Mouse (Mus musculus) hindbrain, postnatal 0 days (tissue): ENCODE results near the gene Nanos3. TPM values are rescaled to one million over a fixed set of nuclear protein-coding genes. Genes with fewer than 3 reads are reported as not detected.
A peak's percentile ranks its signal among the peaks of the same experiment; 100 is the strongest.

Experiments
- ATAC-seq: fragments of 200-750 bp; cut with Nextera tagmentation; 2 replicates; pipeline ENCODE4 v1.8.0; 2017; ENCODE audit warnings: mild to moderate bottlenecking, moderate TSS enrichment, moderate library complexity
- DNase-seq: peaks from one replicate; pipeline ENCODE4 v3.0.0-alpha.2; 2015; ENCODE audit warnings: low spot score
- H3K27ac ChIP-seq: fragments of 300-500 bp; sonication (generic); 2 replicates; pipeline ENCODE4 v1.5.1; 2014; ENCODE audit warnings: mild to moderate bottlenecking
- H3K27me3 ChIP-seq: fragments of 300-500 bp; sonication (generic); 2 replicates; pipeline ENCODE4 v1.6.1; 2014; ENCODE audit warnings: low read length, mixed read lengths; ENCODE audit not compliant: insufficient read depth
- H3K36me3 ChIP-seq: fragments of 300-500 bp; sonication (generic); 2 replicates; pipeline ENCODE4 v1.6.1; 2014; ENCODE audit warnings: low read length, mixed read lengths; ENCODE audit not compliant: insufficient read depth
- H3K4me1 ChIP-seq: fragments of 300-500 bp; sonication (generic); 2 replicates; pipeline ENCODE4 v1.6.1; 2014; ENCODE audit warnings: antibody characterized with exemption, low read length, mixed read lengths; ENCODE audit not compliant: insufficient read depth
- H3K4me2 ChIP-seq: fragments of 300-500 bp; sonication (generic); 2 replicates; pipeline ENCODE4 v1.6.1; 2014; ENCODE audit warnings: low read depth, mild to moderate bottlenecking, low read length, moderate library complexity, mixed read lengths
- H3K4me3 ChIP-seq: fragments of 300-500 bp; sonication (generic); 2 replicates; pipeline ENCODE4 v1.5.1; 2014; ENCODE audit warnings: low read length
- H3K9ac ChIP-seq: fragments of 300-500 bp; sonication (generic); replicated peaks from 2 replicates; pipeline ENCODE4 v1.6.1; 2014; ENCODE audit warnings: mild to moderate bottlenecking, low read length, moderate library complexity, mixed read lengths
- H3K9me3 ChIP-seq: fragments of 300-500 bp; sonication (generic); 2 replicates; pipeline ENCODE4 v1.6.1; 2016; ENCODE audit warnings: low read length, mixed read lengths
- CTCF ChIP-seq: IDR thresholded peaks from 2 replicates; pipeline ENCODE4 v1.5.1; 2016; ENCODE audit warnings: antibody characterized with exemption, control low read depth, low read depth
- WGBS: fragments of 180-500 bp; shearing (Covaris S2); extraction: QIAGEN DNeasy Blood & Tissue Kit; methylation state at CpG from one replicate; pipeline ENCODE4 v1.1.7; 2014; 5-methylcytosine and 5-hydroxymethylcytosine counted together
- polyA plus RNA-seq: library from polyadenylated mRNA; unstranded; fragments of >200 nt; fragmentation: Nextera tagmentation; extraction: Ambion mirVana; gene quantifications from 2 replicates; pipeline ENCODE4 v1.2.1, GENCODE M21; 2015
- total RNA-seq: library from RNA; depleted of rRNA; stranded (reverse); fragments of >200 nt; gene quantifications from 2 replicates; pipeline ENCODE4 v1.2.3, GENCODE M21; 2014

Nanos3 gene
- total and polyA plus RNA-seq, 2 experiments from 2014 or later = 3.2 to 11.5 TPM

GRCm38 (mm10) chr8:84207811-84208210 lies 22.8 kb upstream of the Nanos3 start:
- TF ChIP-seq CTCF = no peak
- H3K27ac ChIP-seq = peak overlapping the region; percentile 48; the same call in 1 of the 2 replicates

DNA sequence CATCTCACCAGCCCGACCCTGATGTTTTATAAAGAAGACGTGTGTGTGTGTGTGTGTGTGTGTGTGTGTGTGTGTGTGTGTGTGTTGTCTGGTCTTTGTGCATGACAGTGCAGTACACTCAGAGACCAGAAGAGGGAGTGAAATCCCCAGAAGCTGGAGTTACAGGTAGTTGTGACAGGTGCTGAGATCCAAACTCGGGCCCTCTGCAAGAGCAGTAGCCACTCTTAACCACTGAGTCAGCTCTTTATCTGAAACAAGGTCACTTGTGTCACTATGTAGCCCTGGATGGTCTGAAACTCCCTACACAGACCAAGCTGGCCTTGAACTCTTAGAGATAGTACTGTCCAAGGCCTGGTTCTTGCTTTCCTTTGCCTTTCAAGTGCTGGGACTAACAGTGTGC lies 21.6 kb upstream of the Nanos3 start:
- Histone ChIP-seq H3K4me3 (no peak overlapping the region), H3K27me3 (no peaks in the 10 kb centered on the region), H3K4me1 (peaks cover 11% of the 10 kb centered on the region; the same call in 1 of the 2 replicates), H3K9me3 (no peaks in the 10 kb centered on the region), H3K36me3 (peaks cover 13% of the 10 kb centered on the region), H3K27ac (no peak overlapping the region), H3K4me2 (no peak overlapping the region), H3K9ac (no peak overlapping the region)
- no peak for ATAC-seq
- peak; percentile 26; the same call in 1 of the 2 replicates for TF ChIP-seq CTCF
- WGBS = 88% methylated on average over 3 of the region's 3 CpGs
- no peak for DNase-seq

More at GRCm38 (mm10) chr8:84207811-84208210, 22.8 kb upstream of the Nanos3 start:
- Histone ChIP-seq H3K9ac (no peak overlapping the region), H3K4me1 (peaks cover 11% of the 10 kb centered on the region; the same call in 1 of the 2 replicates), H3K27me3 (no peaks in the 10 kb centered on the region), H3K4me3 (no peak overlapping the region), H3K4me2 (no peak overlapping the region), H3K9me3 (no peaks in the 10 kb centered on the region), H3K36me3 (peaks cover 24% of the 10 kb centered on the region)
- ATAC-seq (no peak), DNase-seq (peak; percentile 19)
- WGBS = 57% methylated on average over 7 of the region's 7 CpGs

DNA sequence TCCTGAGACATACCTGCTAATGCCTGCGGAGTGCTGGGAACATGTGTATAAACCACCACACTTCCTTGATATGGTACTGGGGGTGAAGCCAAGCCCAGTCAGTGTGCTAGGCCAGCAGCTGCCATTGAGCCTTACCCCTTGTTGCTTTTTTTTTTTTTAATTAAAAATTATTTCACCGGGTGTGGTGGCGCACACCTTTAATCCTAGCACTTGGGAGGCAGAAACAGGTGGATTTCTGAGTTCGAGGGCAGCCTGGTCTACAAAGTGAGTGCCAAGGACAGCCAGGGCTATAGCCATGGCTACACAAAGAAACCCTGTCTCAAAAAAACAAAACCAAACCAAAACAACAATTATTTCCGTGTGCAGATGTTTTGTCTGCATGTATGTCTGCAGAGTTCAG lies 20.1 kb upstream of the Nanos3 start:
- DNase-seq = no peak
- H3K9me3 ChIP-seq = no peaks in the 10 kb centered on the region
- ATAC-seq = no peak
- TF ChIP-seq CTCF = no peak
- H3K4me1 ChIP-seq = peaks cover 23% of the 10 kb centered on the region
- H3K9ac ChIP-seq = no peak overlapping the region
- 0 out of 2 replicates have a peak, but pooled peaks cover 4% of the 10 kb centered on the region for H3K36me3 ChIP-seq
- 93% methylated on average over 5 of the region's 5 CpGs for WGBS
- H3K27me3 ChIP-seq = no peaks in the 10 kb centered on the region
- H3K4me2 ChIP-seq = no peak overlapping the region
- H3K27ac ChIP-seq = no peak overlapping the region
- no peak overlapping the region for H3K4me3 ChIP-seq

DNA sequence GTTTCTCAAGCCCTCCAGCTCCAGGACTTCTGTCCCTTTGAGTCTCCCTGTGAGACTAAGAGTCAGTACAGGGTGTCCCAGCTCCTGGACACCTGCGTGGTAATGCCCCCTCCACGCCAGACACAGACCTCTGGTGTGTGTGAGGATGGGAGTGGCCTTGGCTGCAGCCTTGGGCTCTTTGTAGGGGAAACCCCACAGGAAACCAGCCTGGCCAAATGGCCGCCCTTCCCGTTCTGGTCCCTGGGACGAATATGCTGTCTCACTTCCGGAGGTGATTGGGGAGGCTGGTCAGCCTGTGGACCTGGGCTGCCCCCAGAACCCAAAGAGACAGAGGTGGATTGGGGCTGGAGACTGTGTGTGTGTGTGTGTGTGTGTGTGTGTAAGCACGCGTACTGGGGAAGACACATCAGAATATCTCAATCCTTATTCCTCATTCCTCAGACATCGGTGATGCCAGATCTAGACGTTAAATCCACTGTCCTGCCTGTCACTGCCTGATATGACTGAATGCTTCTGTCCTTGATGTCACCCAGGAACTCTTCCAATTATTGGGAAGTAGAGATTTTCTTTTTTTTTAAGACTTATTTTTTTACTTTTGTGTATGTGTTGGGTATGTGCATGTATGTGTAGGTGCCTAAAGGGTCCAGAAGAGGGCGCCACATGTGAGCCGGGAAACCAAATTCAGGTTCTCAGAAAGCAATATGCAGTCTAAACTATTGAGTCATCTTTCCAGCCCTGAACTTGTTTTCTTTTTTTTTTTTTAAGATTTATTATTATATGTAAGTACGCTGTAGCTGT lies 19.2 kb upstream of the Nanos3 start:
- Histone ChIP-seq H3K36me3 (no peaks in the 10 kb centered on the region), H3K4me1 (peaks cover 25% of the 10 kb centered on the region), H3K4me2 (peak overlapping the region; percentile 76), H3K9me3 (no peaks in the 10 kb centered on the region), H3K27me3 (no peaks in the 10 kb centered on the region), H3K9ac (peak overlapping the region; percentile 49), H3K4me3 (peak overlapping the region; percentile 34), H3K27ac (peak overlapping the region; percentile 83)
- 54% methylated on average over 13 of the region's 13 CpGs for WGBS
- ATAC-seq (peak; percentile 6; the same call in 1 of the 2 replicates), DNase-seq (no peak)
- TF ChIP-seq CTCF = peak; percentile 53

DNA sequence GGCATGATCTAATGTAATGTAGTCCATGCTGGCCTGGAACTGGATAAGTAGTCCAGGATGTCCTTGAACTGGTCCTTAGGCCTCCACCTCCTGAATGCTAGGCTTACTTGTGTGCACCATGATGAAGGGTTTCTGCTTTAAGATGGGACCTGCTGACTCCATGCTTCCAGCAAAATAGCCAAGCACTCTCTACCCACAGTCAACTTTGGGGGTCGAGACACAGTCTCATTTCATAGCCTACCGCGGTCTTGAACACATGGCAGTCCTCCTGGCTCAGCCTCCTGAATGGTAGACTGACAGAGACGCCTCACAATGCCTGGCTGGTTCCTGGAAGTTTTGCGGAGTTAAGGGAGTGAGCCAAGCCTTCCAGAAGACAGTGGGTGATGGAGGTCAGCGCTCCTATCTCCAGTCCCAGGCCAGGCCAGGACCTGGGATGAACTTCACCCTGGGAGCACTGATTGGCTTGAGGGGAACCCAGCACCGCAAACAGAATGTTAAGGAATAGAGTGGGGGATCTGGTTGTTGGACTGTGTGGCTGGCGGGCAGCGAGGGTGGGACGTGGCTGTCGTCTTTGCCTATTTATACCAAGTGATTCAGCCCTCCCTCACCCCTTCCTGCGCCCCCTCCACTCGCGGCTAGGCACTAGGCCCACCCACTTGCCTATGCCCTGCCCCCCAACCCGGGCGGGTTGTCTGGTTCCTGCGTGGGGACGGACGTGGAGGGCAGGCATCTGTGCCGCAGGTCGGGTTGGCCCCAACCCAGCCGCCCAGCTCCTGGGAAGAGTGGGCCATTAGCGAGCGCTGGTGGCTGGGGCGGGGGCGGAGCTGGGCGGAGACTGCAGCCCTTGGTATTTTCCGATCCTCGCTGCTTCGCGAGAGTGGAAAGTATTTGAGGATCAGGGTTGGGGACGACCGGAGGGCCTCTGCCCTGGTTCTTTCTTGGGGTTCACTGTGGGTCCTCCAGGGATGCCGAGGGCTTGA lies 18.2 kb upstream of the Nanos3 start:
- Histone ChIP-seq H3K9ac (peak overlapping the region; percentile 49), H3K4me2 (peak overlapping the region; percentile 76), H3K27me3 (no peaks in the 10 kb centered on the region), H3K36me3 (no peaks in the 10 kb centered on the region), H3K27ac (peak overlapping the region; percentile 83), H3K4me1 (peaks cover 24% of the 10 kb centered on the region), H3K9me3 (no peaks in the 10 kb centered on the region), H3K4me3 (peak overlapping the region; percentile 34)
- no peak for TF ChIP-seq CTCF
- ATAC-seq (peak; percentile 35), DNase-seq (peak; percentile 68)
- 9% methylated on average over 33 of the region's 34 CpGs for WGBS

DNA sequence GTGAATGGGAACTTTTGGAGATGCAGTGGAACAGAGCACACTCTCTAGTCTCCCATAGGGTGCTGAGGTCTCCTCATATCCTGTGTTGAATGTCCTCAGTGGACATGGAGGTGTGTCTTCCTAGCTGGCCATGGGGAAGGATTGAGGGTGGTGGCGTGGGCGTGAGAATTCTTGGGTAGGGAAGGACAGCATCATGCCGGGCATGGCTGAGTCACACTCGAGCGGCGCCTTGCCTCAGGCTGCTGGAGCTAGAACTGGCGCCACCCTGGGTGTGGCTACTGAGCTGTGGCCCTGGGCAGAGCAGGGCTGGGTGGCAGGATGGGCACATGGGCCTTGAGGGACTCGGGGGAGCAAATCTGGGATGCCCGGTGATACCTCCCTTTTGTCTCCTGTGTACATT lies 17.4 kb upstream of the Nanos3 start:
- 79% methylated on average over 9 of the region's 9 CpGs for WGBS
- H3K4me3 ChIP-seq = no peak overlapping the region

More for the DNA sequence above, 17.4 kb upstream of the Nanos3 start:
- Histone ChIP-seq H3K9ac (no peak overlapping the region), H3K36me3 (no peaks in the 10 kb centered on the region), H3K27me3 (no peaks in the 10 kb centered on the region), H3K4me1 (peaks cover 25% of the 10 kb centered on the region), H3K27ac (no peak overlapping the region; the same call in 1 of the 2 replicates), H3K4me2 (peak overlapping the region; percentile 76), H3K9me3 (no peaks in the 10 kb centered on the region)
- DNase-seq (no peak), ATAC-seq (no peak)
- TF ChIP-seq CTCF = no peak
